Mouse (Mus musculus): ENCODE measurements at regions not wholly inside any gene's neighbourhood (a gene's known extent, or its start where the extent isn't known, plus 50 kb on each side); places are given as distances from the start of the nearest gene placed in this dataset.

- no peak for ATAC-seq (ENCODE audit: insufficient number of reproducible peaks, insufficient read depth, low FRiP score, low TSS enrichment)
- 80% methylated on average over 3 of the region's 3 CpGs for WGBS
Measured at GRCm38 (mm10) chr1:194320320-194321036, 297.5 kb upstream of the Plxna2 start.

GRCm38 (mm10) chr1:194318351-194318750 lies 299.7 kb upstream of the Plxna2 start:
- no peak overlapping the region for H3K9ac ChIP-seq
- ATAC-seq (ENCODE audit: insufficient number of reproducible peaks, insufficient read depth, low FRiP score, low TSS enrichment): no peak
- H3K36me3 ChIP-seq: no peaks in the 10 kb centered on the region
- H3K4me1 ChIP-seq: no peaks in the 10 kb centered on the region
- H3K27me3 ChIP-seq: no peaks in the 10 kb centered on the region
- no peak overlapping the region for H3K27ac ChIP-seq
- no peaks in the 10 kb centered on the region for H3K9me3 ChIP-seq
- no peak overlapping the region for H3K4me3 ChIP-seq
- H3K4me2 ChIP-seq (replicated peaks): no peak overlapping the region

More at GRCm38 (mm10) chr1:194320320-194321036, 297.5 kb upstream of the Plxna2 start:
- H3K4me2 ChIP-seq (replicated peaks): no peak overlapping the region
- H3K36me3 ChIP-seq: no peaks in the 10 kb centered on the region
- H3K4me3 ChIP-seq: no peak overlapping the region
- no peak overlapping the region for H3K27ac ChIP-seq
- H3K9me3 ChIP-seq: no peaks in the 10 kb centered on the region
- H3K9ac ChIP-seq: no peak overlapping the region
- H3K4me1 ChIP-seq: no peaks in the 10 kb centered on the region
- no peaks in the 10 kb centered on the region for H3K27me3 ChIP-seq

GRCm38 (mm10) chr1:194315593-194315992 lies 302.4 kb upstream of the Plxna2 start:
- Histone ChIP-seq H3K27me3 (no peaks in the 10 kb centered on the region), H3K9ac (no peak overlapping the region), H3K4me3 (no peak overlapping the region), H3K4me1 (no peaks in the 10 kb centered on the region; the same call in 1 of the 2 replicates), H3K9me3 (no peaks in the 10 kb centered on the region), H3K4me2 (replicated peaks) (no peak overlapping the region), H3K36me3 (no peaks in the 10 kb centered on the region), H3K27ac (no peak overlapping the region)
- no peak for ATAC-seq (ENCODE audit: insufficient number of reproducible peaks, insufficient read depth, low FRiP score, low TSS enrichment)
- 88% methylated on average over 2 of the region's 2 CpGs for WGBS

GRCm38 (mm10) chr1:194310373-194310772 lies 307.6 kb upstream of the Plxna2 start:
- Histone ChIP-seq H3K27ac (no peak overlapping the region), H3K4me3 (no peak overlapping the region), H3K9ac (no peak overlapping the region), H3K9me3 (no peaks in the 10 kb centered on the region), H3K4me2 (replicated peaks) (no peak overlapping the region), H3K27me3 (no peaks in the 10 kb centered on the region), H3K36me3 (no peaks in the 10 kb centered on the region), H3K4me1 (peaks cover 3% of the 10 kb centered on the region)
- ATAC-seq (ENCODE audit: insufficient number of reproducible peaks, insufficient read depth, low FRiP score, low TSS enrichment): no peak
- 18% methylated on average over 2 of the region's 2 CpGs for WGBS

- Histone ChIP-seq H3K27ac (no peak overlapping the region), H3K4me2 (replicated peaks) (no peak overlapping the region), H3K36me3 (no peaks in the 10 kb centered on the region), H3K9ac (no peak overlapping the region), H3K27me3 (no peaks in the 10 kb centered on the region), H3K4me3 (no peak overlapping the region), H3K9me3 (no peaks in the 10 kb centered on the region), H3K4me1 (peaks cover 3% of the 10 kb centered on the region)
- no peak for ATAC-seq (ENCODE audit: insufficient number of reproducible peaks, insufficient read depth, low FRiP score, low TSS enrichment)
- 94% methylated on average over 3 of the region's 3 CpGs for WGBS
Measured at GRCm38 (mm10) chr1:194308648-194309047, 309.4 kb upstream of the Plxna2 start.

GRCm38 (mm10) chr1:194303951-194304350 lies 314.1 kb upstream of the Plxna2 start:
- H3K36me3 ChIP-seq: no peaks in the 10 kb centered on the region
- H3K9ac ChIP-seq: no peak overlapping the region
- 72% methylated on average over 1 of the region's 1 CpGs for WGBS
- H3K9me3 ChIP-seq: no peaks in the 10 kb centered on the region
- no peak overlapping the region for H3K4me3 ChIP-seq
- H3K27me3 ChIP-seq: no peaks in the 10 kb centered on the region
- no peaks in the 10 kb centered on the region for H3K4me1 ChIP-seq
- H3K27ac ChIP-seq: no peak overlapping the region
- ATAC-seq (ENCODE audit: insufficient number of reproducible peaks, insufficient read depth, low FRiP score, low TSS enrichment): no peak
- H3K4me2 ChIP-seq (replicated peaks): no peak overlapping the region

GRCm38 (mm10) chr1:194302775-194303174 lies 315.2 kb upstream of the Plxna2 start:
- no peaks in the 10 kb centered on the region for H3K4me1 ChIP-seq
- no peaks in the 10 kb centered on the region for H3K27me3 ChIP-seq
- H3K36me3 ChIP-seq: no peaks in the 10 kb centered on the region
- no peak overlapping the region for H3K9ac ChIP-seq
- no peaks in the 10 kb centered on the region for H3K9me3 ChIP-seq
- no peak overlapping the region for H3K27ac ChIP-seq
- no peak overlapping the region for H3K4me2 ChIP-seq (replicated peaks)
- H3K4me3 ChIP-seq: no peak overlapping the region
- WGBS: 33% methylated on average over 1 of the region's 1 CpGs
- ATAC-seq (ENCODE audit: insufficient number of reproducible peaks, insufficient read depth, low FRiP score, low TSS enrichment): no peak

- H3K9me3 ChIP-seq: no peaks in the 10 kb centered on the region
- H3K36me3 ChIP-seq: no peaks in the 10 kb centered on the region
- H3K4me2 ChIP-seq (replicated peaks): no peak overlapping the region
- WGBS: 62% methylated on average over 3 of the region's 3 CpGs
- no peak for ATAC-seq (ENCODE audit: insufficient number of reproducible peaks, insufficient read depth, low FRiP score, low TSS enrichment)
- H3K4me3 ChIP-seq: no peak overlapping the region
- no peaks in the 10 kb centered on the region for H3K4me1 ChIP-seq
- no peaks in the 10 kb centered on the region for H3K27me3 ChIP-seq
- H3K27ac ChIP-seq: no peak overlapping the region
- no peak overlapping the region for H3K9ac ChIP-seq
Measured at GRCm38 (mm10) chr1:194281941-194282340, 336.1 kb upstream of the Plxna2 start.

- no peaks in the 10 kb centered on the region for H3K36me3 ChIP-seq
- H3K4me1 ChIP-seq: no peaks in the 10 kb centered on the region
- H3K27me3 ChIP-seq: no peaks in the 10 kb centered on the region
- ATAC-seq (ENCODE audit: insufficient number of reproducible peaks, insufficient read depth, low FRiP score, low TSS enrichment): no peak
- no peak overlapping the region for H3K27ac ChIP-seq
- H3K9ac ChIP-seq: no peak overlapping the region
- no peaks in the 10 kb centered on the region for H3K9me3 ChIP-seq
- no peak overlapping the region for H3K4me2 ChIP-seq (replicated peaks)
- H3K4me3 ChIP-seq: no peak overlapping the region
Measured at GRCm38 (mm10) chr1:194268028-194268427, 350.0 kb upstream of the Plxna2 start.

GRCm38 (mm10) chr1:194262374-194262773 lies 355.6 kb upstream of the Plxna2 start:
- Histone ChIP-seq H3K4me2 (replicated peaks) (no peak overlapping the region), H3K27ac (no peak overlapping the region), H3K27me3 (no peaks in the 10 kb centered on the region), H3K9ac (no peak overlapping the region), H3K36me3 (no peaks in the 10 kb centered on the region), H3K4me3 (no peak overlapping the region), H3K4me1 (no peaks in the 10 kb centered on the region), H3K9me3 (no peaks in the 10 kb centered on the region)
- no peak for ATAC-seq (ENCODE audit: insufficient number of reproducible peaks, insufficient read depth, low FRiP score, low TSS enrichment)
- 68% methylated on average over 4 of the region's 4 CpGs for WGBS

GRCm38 (mm10) chr1:194259957-194260356 lies 358.1 kb upstream of the Plxna2 start:
- Histone ChIP-seq H3K27me3 (no peaks in the 10 kb centered on the region), H3K4me3 (no peak overlapping the region), H3K4me2 (replicated peaks) (no peak overlapping the region), H3K4me1 (no peaks in the 10 kb centered on the region), H3K27ac (no peak overlapping the region), H3K9me3 (no peaks in the 10 kb centered on the region), H3K9ac (no peak overlapping the region), H3K36me3 (no peaks in the 10 kb centered on the region)
- WGBS: 84% methylated on average over 3 of the region's 3 CpGs
- no peak for ATAC-seq (ENCODE audit: insufficient number of reproducible peaks, insufficient read depth, low FRiP score, low TSS enrichment)

- Histone ChIP-seq H3K27ac (no peak overlapping the region), H3K4me3 (no peak overlapping the region), H3K4me1 (no peaks in the 10 kb centered on the region), H3K36me3 (no peaks in the 10 kb centered on the region), H3K27me3 (no peaks in the 10 kb centered on the region), H3K9me3 (no peaks in the 10 kb centered on the region), H3K9ac (no peak overlapping the region), H3K4me2 (replicated peaks) (no peak overlapping the region)
- WGBS: 8% methylated on average over 1 of the region's 1 CpGs
- no peak for ATAC-seq (ENCODE audit: insufficient number of reproducible peaks, insufficient read depth, low FRiP score, low TSS enrichment)
Measured at GRCm38 (mm10) chr1:194244776-194245366, 373.1 kb upstream of the Plxna2 start.

All from embryonic facial prominence, embryonic 12.5 days (tissue).